Mouse (Mus musculus): ENCODE results near the gene Itpr1. TPM values are rescaled to one million over a fixed set of nuclear protein-coding genes. Genes with fewer than 3 reads are reported as not detected.

The Itpr1 gene
- polyA plus RNA-seq, 1 experiment = 0.07 TPM

DNA sequence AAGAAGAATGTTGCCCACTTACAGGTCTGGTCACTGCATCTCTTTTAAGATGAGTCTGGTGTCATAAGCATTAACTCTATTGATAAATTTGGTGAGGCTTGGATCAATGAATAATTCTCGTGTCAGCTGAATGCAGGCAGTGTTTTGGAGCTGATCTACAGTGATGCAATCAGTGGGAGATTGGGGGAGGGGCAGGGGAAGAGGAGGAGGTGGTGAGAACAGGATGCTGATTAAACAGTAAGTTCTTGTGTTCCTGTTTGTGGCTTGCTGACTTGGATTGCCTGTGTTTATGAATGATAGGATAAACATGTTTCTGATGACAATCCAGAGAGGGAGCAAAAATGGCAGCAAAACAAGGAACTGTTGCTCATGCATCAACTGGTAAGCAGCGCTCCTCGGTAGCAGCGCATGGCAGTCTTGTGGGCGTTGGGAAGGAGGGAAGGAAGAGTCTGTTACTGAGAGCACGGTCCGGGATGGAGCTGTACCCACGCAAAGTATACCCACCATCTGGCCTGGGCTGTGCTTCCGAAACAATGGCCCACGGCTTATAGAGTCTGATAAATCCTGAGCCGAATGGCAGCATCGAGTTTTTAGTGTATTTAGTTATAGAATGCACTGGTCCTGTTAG lies 64.1 kb downstream of the Itpr1 start:
- TF ChIP-seq TAL1 (IDR thresholded peaks at IDR 0.05; ENCODE audit: low read length) (no peak), GATA1 (IDR thresholded peaks at IDR 0.05; ENCODE audit: low read length) (no peak)
- no peaks in the 10 kb centered on the region for H3K27me3 ChIP-seq (ENCODE audit: control insufficient read depth)
- H3K4me1 ChIP-seq (ENCODE audit: control insufficient read depth) = no peaks in the 10 kb centered on the region
- H3K4me3 ChIP-seq (replicated peaks) = no peak overlapping the region
- H3K9me3 ChIP-seq (ENCODE audit: control insufficient read depth, low read length) = no peaks in the 10 kb centered on the region
- no peaks in the 10 kb centered on the region for H3K36me3 ChIP-seq (ENCODE audit: control insufficient read depth)

DNA sequence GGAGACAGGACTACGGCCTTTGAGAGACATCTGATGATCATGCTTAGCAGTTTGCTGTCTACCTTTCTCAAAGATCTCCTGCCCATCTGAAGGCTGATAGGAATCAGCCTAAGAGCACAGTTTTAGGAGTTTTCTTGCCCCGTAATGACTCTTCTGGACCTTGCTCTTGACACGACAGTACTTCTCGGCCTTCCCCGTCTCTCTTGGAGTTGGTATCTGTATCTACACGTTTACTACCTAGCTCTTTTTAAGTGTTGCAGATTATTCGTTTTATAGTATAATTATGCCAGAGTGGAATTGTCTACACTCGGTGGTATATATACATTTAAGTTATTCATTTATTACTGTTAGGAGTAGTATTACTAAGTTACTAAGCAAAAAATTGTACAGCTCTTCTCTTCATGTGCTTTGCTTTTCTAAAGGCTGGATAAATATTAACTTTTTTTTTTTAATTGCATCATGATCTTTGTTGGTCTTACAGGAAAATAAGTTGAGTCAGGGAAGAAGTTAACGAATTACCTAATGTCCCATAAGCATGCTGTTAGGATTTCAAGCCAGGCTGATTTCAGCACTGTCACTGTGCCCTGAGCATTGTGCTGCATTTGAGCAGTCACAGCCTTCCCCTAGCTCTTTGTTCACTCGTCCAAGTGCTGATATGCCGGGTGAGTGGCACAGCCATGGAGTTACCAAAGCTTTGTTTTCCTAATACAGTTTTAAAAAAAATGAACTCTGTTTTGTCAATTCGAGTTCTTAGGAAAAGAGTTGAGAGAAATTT lies 64.9 kb downstream of the Itpr1 start:
- TF ChIP-seq TAL1 (IDR thresholded peaks at IDR 0.05; ENCODE audit: low read length) = no peak
- H3K9me3 ChIP-seq (ENCODE audit: control insufficient read depth, low read length) = no peaks in the 10 kb centered on the region
- no peak overlapping the region for H3K4me3 ChIP-seq (replicated peaks)
- H3K27me3 ChIP-seq (ENCODE audit: control insufficient read depth) = no peaks in the 10 kb centered on the region
- H3K4me1 ChIP-seq (ENCODE audit: control insufficient read depth) = no peaks in the 10 kb centered on the region
- no peaks in the 10 kb centered on the region for H3K36me3 ChIP-seq (ENCODE audit: control insufficient read depth)

DNA sequence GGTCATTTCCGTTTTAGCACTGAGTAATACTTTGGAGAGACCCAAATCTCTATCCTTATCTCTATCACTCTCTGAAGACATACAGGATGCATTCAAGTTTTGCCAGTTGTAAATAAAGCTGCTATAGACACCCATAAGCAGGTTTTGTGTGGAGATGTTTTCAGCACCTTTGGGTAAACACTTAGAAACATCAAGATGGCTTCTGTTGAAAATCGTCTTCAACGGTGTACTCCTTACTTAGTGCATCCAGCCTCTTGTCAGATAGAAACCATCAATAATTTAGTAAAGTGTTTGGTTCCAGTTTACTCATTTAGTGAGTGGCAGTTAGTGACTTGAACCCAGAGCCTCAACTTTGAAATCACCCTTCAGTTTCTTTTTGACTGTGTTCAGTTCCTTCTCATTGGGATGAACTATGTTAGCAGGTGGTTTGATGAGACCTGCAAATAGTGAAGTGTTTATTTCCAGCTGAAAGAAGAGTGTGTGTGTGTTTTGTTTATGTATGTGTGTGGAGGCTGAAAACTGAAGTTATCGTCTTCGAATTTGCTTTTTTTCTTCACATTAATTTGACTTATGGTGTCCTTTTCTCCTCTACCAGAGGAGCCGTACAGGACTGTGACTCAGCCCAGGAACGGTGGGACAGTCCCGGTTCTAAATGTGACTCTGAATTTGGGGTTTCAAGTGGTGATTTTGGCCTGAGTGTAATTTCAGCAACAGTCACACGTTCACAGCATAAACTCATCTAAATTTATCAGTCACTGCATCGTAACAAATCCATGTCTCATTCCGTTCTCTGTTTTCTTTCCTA lies 66.1 kb downstream of the Itpr1 start:
- no peaks in the 10 kb centered on the region for H3K9me3 ChIP-seq (ENCODE audit: control insufficient read depth, low read length)
- no peak for TF ChIP-seq TAL1 (IDR thresholded peaks at IDR 0.05; ENCODE audit: low read length)
- TF ChIP-seq GATA1 (IDR thresholded peaks at IDR 0.05; ENCODE audit: low read length) = no peak
- H3K27me3 ChIP-seq (ENCODE audit: control insufficient read depth) = no peaks in the 10 kb centered on the region
- H3K36me3 ChIP-seq (ENCODE audit: control insufficient read depth) = no peaks in the 10 kb centered on the region
- no peaks in the 10 kb centered on the region for H3K4me1 ChIP-seq (ENCODE audit: control insufficient read depth)
- no peak overlapping the region for H3K4me3 ChIP-seq (replicated peaks)

DNA sequence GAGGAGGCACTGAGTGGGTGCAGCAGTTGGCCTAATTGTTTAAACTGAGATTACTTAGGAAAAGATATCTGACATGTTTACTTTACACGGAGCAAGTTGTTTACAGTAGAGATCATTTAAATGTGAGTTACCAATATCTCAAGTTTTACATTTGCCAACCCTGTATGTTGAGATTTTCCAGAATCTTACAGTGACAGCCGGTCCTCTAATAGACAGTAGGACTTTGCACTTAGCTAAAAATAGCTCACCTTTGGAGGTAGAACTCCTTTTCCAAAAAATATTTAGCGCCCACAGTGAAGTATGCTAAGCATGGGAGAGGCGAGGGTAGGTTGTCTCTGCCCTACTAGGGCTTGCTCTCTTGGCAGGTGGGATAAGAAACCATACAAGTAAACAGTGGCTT lies 69.2 kb downstream of the Itpr1 start:
- H3K4me3 ChIP-seq (replicated peaks) = no peak overlapping the region
- H3K36me3 ChIP-seq (ENCODE audit: control insufficient read depth) = no peaks in the 10 kb centered on the region
- H3K4me1 ChIP-seq (ENCODE audit: control insufficient read depth) = no peaks in the 10 kb centered on the region
- TF ChIP-seq TAL1 (IDR thresholded peaks at IDR 0.05; ENCODE audit: low read length) (no peak), GATA1 (IDR thresholded peaks at IDR 0.05; ENCODE audit: low read length) (no peak)
- H3K27me3 ChIP-seq (ENCODE audit: control insufficient read depth) = no peaks in the 10 kb centered on the region
- H3K9me3 ChIP-seq (ENCODE audit: control insufficient read depth, low read length) = no peaks in the 10 kb centered on the region

DNA sequence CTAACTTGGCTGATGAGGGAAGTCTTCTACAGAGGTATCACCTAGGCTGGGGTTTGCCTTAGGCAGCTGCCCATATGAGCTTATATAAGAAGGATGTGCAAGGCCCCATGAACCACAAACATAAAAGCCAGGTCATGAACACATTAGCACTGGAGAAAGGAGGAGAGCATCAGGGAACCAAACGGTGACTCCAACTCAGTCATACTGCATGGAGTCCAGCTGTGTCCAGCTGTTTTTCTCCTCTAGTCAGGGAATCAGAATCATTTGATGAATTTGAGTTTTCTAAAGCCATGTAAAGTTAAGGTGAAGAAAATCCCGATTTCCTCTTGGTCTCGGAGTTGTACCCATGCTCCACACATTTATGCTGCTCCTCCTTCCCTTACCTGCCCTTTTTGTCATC lies 69.7 kb downstream of the Itpr1 start:
- H3K4me1 ChIP-seq (ENCODE audit: control insufficient read depth) = no peaks in the 10 kb centered on the region
- no peaks in the 10 kb centered on the region for H3K9me3 ChIP-seq (ENCODE audit: control insufficient read depth, low read length)
- H3K27me3 ChIP-seq (ENCODE audit: control insufficient read depth) = no peaks in the 10 kb centered on the region
- TF ChIP-seq TAL1 (IDR thresholded peaks at IDR 0.05; ENCODE audit: low read length) (no peak), GATA1 (IDR thresholded peaks at IDR 0.05; ENCODE audit: low read length) (no peak)
- no peaks in the 10 kb centered on the region for H3K36me3 ChIP-seq (ENCODE audit: control insufficient read depth)
- H3K4me3 ChIP-seq (replicated peaks) = no peak overlapping the region

DNA sequence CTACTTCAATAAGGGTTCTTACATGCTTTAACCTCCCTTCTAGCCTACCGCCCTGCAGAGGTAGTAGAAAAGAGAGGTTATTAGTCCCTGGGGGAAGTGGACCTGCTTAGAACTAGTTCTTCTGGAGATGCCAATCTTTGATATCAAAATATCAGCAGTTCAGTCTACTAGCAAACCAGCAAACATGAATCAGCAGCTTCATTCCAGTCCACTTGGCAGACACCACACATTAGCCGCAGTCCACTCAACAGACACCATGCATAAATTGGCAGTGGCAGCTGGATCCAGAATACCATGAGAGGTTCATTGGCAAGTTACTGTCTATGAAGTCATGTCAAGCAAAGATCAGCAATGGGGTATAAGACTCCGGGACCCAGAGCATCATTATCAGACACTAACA lies 71.8 kb downstream of the Itpr1 start:
- Histone ChIP-seq H3K36me3 (ENCODE audit: control insufficient read depth) (no peaks in the 10 kb centered on the region), H3K27me3 (ENCODE audit: control insufficient read depth) (no peaks in the 10 kb centered on the region), H3K4me3 (replicated peaks) (no peak overlapping the region), H3K9me3 (ENCODE audit: control insufficient read depth, low read length) (no peaks in the 10 kb centered on the region), H3K4me1 (ENCODE audit: control insufficient read depth) (no peaks in the 10 kb centered on the region)
- TF ChIP-seq TAL1 (IDR thresholded peaks at IDR 0.05; ENCODE audit: low read length) = no peak

DNA sequence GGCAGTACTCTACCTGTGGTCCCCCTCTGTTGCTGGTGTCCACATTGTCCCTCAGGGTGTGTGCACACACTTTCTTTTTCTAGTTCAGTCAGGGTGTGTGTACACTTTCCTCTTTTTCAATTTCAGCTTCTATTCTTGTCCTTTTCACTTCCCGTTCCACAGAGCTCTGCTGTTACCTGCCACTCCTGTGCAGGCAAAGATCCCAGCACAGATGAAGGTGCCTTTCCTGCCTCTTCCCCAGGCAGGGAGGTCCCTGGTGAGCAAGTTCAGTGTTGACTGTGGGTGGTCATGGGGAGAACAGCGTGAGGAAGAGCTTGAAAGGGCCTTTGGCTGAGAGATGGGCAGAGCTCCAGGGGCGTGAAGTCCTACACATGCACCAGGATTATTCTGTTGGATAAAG lies 76.1 kb downstream of the Itpr1 start:
- Histone ChIP-seq H3K9me3 (ENCODE audit: control insufficient read depth, low read length) (no peaks in the 10 kb centered on the region), H3K36me3 (ENCODE audit: control insufficient read depth) (no peaks in the 10 kb centered on the region), H3K27me3 (ENCODE audit: control insufficient read depth) (no peaks in the 10 kb centered on the region), H3K4me1 (ENCODE audit: control insufficient read depth) (no peaks in the 10 kb centered on the region), H3K4me3 (replicated peaks) (no peak overlapping the region)
- TF ChIP-seq GATA1 (IDR thresholded peaks at IDR 0.05; ENCODE audit: low read length) (no peak), TAL1 (IDR thresholded peaks at IDR 0.05; ENCODE audit: low read length) (no peak)

DNA sequence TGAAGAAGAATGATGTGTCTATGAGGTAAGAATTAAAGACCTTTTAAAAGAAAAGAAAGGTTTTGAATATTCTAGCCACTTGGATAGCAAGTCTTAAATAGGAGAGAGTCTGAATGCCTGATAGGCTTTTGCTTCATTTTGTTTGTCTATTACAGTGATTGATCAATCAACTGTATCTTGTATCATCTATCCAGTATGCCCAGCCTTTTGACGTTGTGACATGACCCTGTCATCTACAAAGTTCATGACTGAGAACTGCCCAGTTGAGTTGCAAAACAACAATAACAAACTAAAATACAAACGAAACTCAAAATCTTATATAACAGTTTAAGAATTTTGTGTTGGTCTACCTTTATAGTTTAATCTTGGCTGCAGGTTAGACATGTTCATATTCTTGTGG lies 78.1 kb downstream of the Itpr1 start:
- Histone ChIP-seq H3K36me3 (ENCODE audit: control insufficient read depth) (no peaks in the 10 kb centered on the region), H3K9me3 (ENCODE audit: control insufficient read depth, low read length) (no peaks in the 10 kb centered on the region), H3K4me3 (replicated peaks) (no peak overlapping the region), H3K4me1 (ENCODE audit: control insufficient read depth) (no peaks in the 10 kb centered on the region), H3K27me3 (ENCODE audit: control insufficient read depth) (no peaks in the 10 kb centered on the region)
- TF ChIP-seq GATA1 (IDR thresholded peaks at IDR 0.05; ENCODE audit: low read length) (no peak), TAL1 (IDR thresholded peaks at IDR 0.05; ENCODE audit: low read length) (no peak)

DNA sequence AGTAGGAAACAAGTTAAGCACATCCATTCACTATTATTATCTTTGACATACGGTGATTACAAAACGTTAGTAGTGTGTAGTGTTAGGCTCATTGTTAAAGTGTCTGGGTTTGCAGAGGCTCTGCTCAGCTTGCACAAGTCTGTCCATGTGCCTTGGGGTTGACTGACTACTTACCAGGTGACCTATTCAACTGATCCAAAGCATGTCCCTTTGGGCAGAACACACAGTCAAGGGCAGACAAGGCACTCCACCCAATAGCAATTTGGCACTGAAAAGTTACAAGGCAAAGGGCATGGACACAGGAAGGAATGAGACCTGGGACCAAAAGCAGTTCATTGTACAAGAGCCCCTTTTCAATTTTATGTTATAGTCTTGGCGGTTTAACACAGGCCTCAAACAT lies 78.7 kb downstream of the Itpr1 start:
- no peaks in the 10 kb centered on the region for H3K4me1 ChIP-seq (ENCODE audit: control insufficient read depth)
- no peaks in the 10 kb centered on the region for H3K9me3 ChIP-seq (ENCODE audit: control insufficient read depth, low read length)
- no peak overlapping the region for H3K4me3 ChIP-seq (replicated peaks)
- no peaks in the 10 kb centered on the region for H3K36me3 ChIP-seq (ENCODE audit: control insufficient read depth)
- H3K27me3 ChIP-seq (ENCODE audit: control insufficient read depth) = no peaks in the 10 kb centered on the region
- no peak for TF ChIP-seq GATA1 (IDR thresholded peaks at IDR 0.05; ENCODE audit: low read length)
- no peak for TF ChIP-seq TAL1 (IDR thresholded peaks at IDR 0.05; ENCODE audit: low read length)

Data from erythroblast, embryonic 14.5 days (primary cell).